Mouse (Mus musculus) neural tube, embryonic 14.5 days (tissue): Measurements from ENCODE around the gene Lcat. TPM values are rescaled to one million over a fixed set of nuclear protein-coding genes. Genes with fewer than 3 reads are reported as not detected.

Source experiments
- ATAC-seq: fragments of 200-750 bp; cut with Nextera tagmentation; 2 replicates; pipeline ENCODE4 v1.8.0; 2017; ENCODE audit warnings: low read depth, mild to moderate bottlenecking, moderate TSS enrichment, moderate library complexity
- H3K27ac ChIP-seq: fragments of 300-500 bp; sonication (generic); 2 replicates; pipeline ENCODE4 v1.5.1; 2014; ENCODE audit warnings: low read depth, mild to moderate bottlenecking, control low read depth, low read length, moderate library complexity, mixed read lengths
- H3K27me3 ChIP-seq: fragments of 300-500 bp; sonication (generic); 2 replicates; pipeline ENCODE4 v1.6.1; 2014; ENCODE audit warnings: low read length; ENCODE audit not compliant: control insufficient read depth, insufficient read depth
- H3K36me3 ChIP-seq: fragments of 300-500 bp; sonication (generic); 2 replicates; pipeline ENCODE4 v1.6.1; 2014; ENCODE audit warnings: low read length, mixed read lengths; ENCODE audit not compliant: control insufficient read depth, insufficient read depth
- H3K4me1 ChIP-seq: fragments of 300-500 bp; sonication (generic); 2 replicates; pipeline ENCODE4 v1.6.1; 2014; ENCODE audit warnings: low read length; ENCODE audit not compliant: control insufficient read depth, insufficient read depth
- H3K4me2 ChIP-seq: fragments of 300-500 bp; sonication (generic); 2 replicates; pipeline ENCODE4 v1.6.1; 2014; ENCODE audit warnings: mild to moderate bottlenecking, low read depth, low read length, control low read depth
- H3K4me3 ChIP-seq: fragments of 300-500 bp; sonication (generic); 2 replicates; pipeline ENCODE4 v1.5.1; 2014; ENCODE audit warnings: low read depth, low read length, control low read depth, mixed read lengths
- H3K9ac ChIP-seq: fragments of 300-500 bp; sonication (generic); replicated peaks from 2 replicates; pipeline ENCODE4 v1.6.1; 2014; ENCODE audit warnings: low read depth, mild to moderate bottlenecking, control low read depth, low read length, mixed read lengths
- H3K9me3 ChIP-seq: fragments of 300-500 bp; sonication (generic); 2 replicates; pipeline ENCODE4 v1.6.1; 2016; ENCODE audit warnings: low read length; ENCODE audit not compliant: control insufficient read depth
- WGBS: fragments of 180-500 bp; shearing (Covaris S2); extraction: QIAGEN DNeasy Blood & Tissue Kit; methylation state at CpG from one replicate; pipeline ENCODE4 v1.1.7; 2014; 5-methylcytosine and 5-hydroxymethylcytosine counted together
- polyA plus RNA-seq: library from polyadenylated mRNA; unstranded; fragments of >200 nt; fragmentation: Nextera tagmentation; extraction: Ambion mirVana; gene quantifications from 2 replicates; pipeline ENCODE4 v1.2.1, GENCODE M21; 2014

Lcat gene
- polyA plus RNA-seq, 1 experiment from 2014 or later: 2.7 TPM

- Histone ChIP-seq H3K36me3 (no peaks in the 10 kb centered on the region), H3K27ac (no peak overlapping the region), H3K4me2 (no peak overlapping the region), H3K4me1 (no peaks in the 10 kb centered on the region), H3K4me3 (no peak overlapping the region), H3K9ac (no peak overlapping the region), H3K27me3 (no peaks in the 10 kb centered on the region), H3K9me3 (no peaks in the 10 kb centered on the region)
- WGBS: 86% methylated on average over 7 of the region's 7 CpGs
- ATAC-seq: no peak
Measured at GRCm38 (mm10) chr8:105959350-105959749, 16.2 kb upstream of the Lcat start.

DNA sequence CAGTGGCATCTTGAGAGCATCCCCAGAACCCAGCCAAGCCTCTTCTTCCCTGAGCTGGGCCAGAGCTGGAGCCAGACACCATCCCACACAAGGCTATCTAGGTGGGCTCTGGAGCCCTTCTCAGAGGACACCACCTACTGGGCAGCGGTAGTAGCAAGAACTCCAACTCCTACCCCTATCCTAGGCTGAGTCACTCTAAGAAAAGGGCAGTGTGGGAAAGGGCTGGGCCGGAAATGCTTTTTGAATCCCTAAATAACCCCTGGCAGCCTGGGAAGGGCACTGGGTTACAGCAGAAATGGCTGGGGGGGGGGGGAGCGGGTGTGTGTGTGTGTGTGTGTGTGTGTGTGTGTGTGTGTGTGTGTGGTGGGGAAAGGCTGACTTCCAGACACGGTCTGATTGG is 14.6 kb upstream of the Lcat start:
- Histone ChIP-seq H3K9me3 (no peaks in the 10 kb centered on the region), H3K4me3 (no peak overlapping the region), H3K27me3 (no peaks in the 10 kb centered on the region), H3K9ac (no peak overlapping the region), H3K4me1 (no peaks in the 10 kb centered on the region), H3K4me2 (no peak overlapping the region), H3K36me3 (no peaks in the 10 kb centered on the region), H3K27ac (no peak overlapping the region)
- no peak for ATAC-seq
- 64% methylated on average over 3 of the region's 4 CpGs for WGBS

- H3K36me3 ChIP-seq: no peaks in the 10 kb centered on the region
- H3K4me2 ChIP-seq: no peak overlapping the region
- H3K4me1 ChIP-seq: no peaks in the 10 kb centered on the region
- no peak overlapping the region for H3K9ac ChIP-seq
- H3K27me3 ChIP-seq: no peaks in the 10 kb centered on the region
- H3K4me3 ChIP-seq: no peak overlapping the region
- H3K9me3 ChIP-seq: no peaks in the 10 kb centered on the region
- no peak overlapping the region for H3K27ac ChIP-seq
- WGBS: 91% methylated on average over 4 of the region's 4 CpGs
- no peak for ATAC-seq
Measured at GRCm38 (mm10) chr8:105956556-105956955, 13.4 kb upstream of the Lcat start.

DNA sequence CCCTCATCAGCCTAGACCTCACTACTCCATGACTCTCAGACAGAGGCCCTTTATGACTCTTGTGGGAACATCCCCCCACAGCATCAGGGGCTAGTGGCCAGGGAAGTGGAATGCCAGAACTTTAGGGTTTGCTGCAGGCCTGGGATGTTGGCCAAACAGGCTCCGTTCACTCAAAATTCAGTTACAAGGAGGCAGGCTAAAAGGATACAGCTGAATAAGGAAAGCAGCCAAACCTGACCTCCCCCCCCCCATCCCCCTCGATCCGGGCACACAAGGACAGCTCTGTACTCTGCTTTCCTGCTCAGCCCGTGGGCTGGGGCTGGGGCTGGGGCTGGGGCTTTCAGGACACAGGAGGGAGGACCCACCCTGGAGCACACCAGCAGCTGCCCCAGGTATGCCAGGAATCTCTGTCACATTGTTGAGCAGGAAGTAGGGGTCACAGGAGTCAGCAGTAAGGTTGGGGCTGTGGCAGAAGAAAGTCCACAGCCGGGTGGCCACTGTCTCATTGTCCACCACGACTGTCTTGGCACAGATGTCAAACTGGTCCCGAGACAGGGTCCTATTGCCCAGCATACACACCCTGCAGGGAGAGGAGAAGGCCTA is 8.0 kb upstream of the Lcat start:
- Histone ChIP-seq H3K36me3 (no peaks in the 10 kb centered on the region), H3K4me3 (no peak overlapping the region), H3K9ac (no peak overlapping the region), H3K4me2 (no peak overlapping the region), H3K9me3 (no peaks in the 10 kb centered on the region), H3K27ac (peak overlapping the region; percentile 34; the same call in 1 of the 2 replicates), H3K27me3 (no peaks in the 10 kb centered on the region), H3K4me1 (no peaks in the 10 kb centered on the region)
- peak; percentile 85 for ATAC-seq
- WGBS: 63% methylated on average over 7 of the region's 7 CpGs

DNA sequence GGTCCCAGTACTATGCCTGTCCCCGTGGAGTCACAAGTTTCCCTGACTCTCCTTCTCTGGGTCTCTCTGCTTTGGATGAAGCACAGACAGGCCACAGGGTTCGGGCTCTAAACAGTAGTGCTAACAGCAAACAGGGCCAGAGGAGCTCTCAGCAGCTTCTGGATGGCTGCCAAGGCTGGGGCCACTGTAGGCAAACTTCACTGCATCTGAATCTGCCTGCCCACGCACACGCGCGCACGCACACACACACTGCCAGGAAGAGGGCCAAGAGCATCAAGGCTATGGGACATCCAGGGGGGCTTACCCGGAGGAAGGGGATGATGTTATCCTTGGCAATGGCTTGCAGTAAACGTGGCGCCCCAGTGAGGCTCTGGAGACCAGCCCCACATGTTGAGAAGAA is 6.2 kb upstream of the Lcat start:
- Histone ChIP-seq H3K4me2 (no peak overlapping the region), H3K27ac (0 out of 2 replicates have a peak overlapping the region, but pooled peaks have one; percentile 30), H3K4me1 (no peaks in the 10 kb centered on the region), H3K9me3 (no peaks in the 10 kb centered on the region), H3K36me3 (no peaks in the 10 kb centered on the region), H3K27me3 (no peaks in the 10 kb centered on the region), H3K4me3 (no peak overlapping the region), H3K9ac (no peak overlapping the region)
- 60% methylated on average over 10 of the region's 10 CpGs for WGBS
- ATAC-seq: peak; percentile 57; the same call in 1 of the 2 replicates

- no peak overlapping the region for H3K9ac ChIP-seq
- WGBS: 95% methylated on average over 5 of the region's 5 CpGs
Measured at GRCm38 (mm10) chr8:105942542-105942941, 640 bp downstream of the Lcat start.

GRCm38 (mm10) chr8:105942026-105942425 is 1.2 kb downstream of the Lcat start:
- 93% methylated on average over 11 of the region's 11 CpGs for WGBS
- no peak overlapping the region for H3K4me2 ChIP-seq
- ATAC-seq: no peak
- no peak overlapping the region for H3K9ac ChIP-seq
- H3K9me3 ChIP-seq: no peaks in the 10 kb centered on the region
- peaks cover 5% of the 10 kb centered on the region; the same call in 1 of the 2 replicates for H3K4me1 ChIP-seq
- no peaks in the 10 kb centered on the region for H3K36me3 ChIP-seq
- no peaks in the 10 kb centered on the region for H3K27me3 ChIP-seq
- no peak overlapping the region for H3K4me3 ChIP-seq
- no peak overlapping the region for H3K27ac ChIP-seq

More at GRCm38 (mm10) chr8:105942542-105942941, 640 bp downstream of the Lcat start:
- H3K9me3 ChIP-seq: no peaks in the 10 kb centered on the region
- H3K27ac ChIP-seq: no peak overlapping the region
- H3K36me3 ChIP-seq: no peaks in the 10 kb centered on the region
- H3K27me3 ChIP-seq: no peaks in the 10 kb centered on the region
- peaks cover 5% of the 10 kb centered on the region; the same call in 1 of the 2 replicates for H3K4me1 ChIP-seq
- no peak overlapping the region for H3K4me2 ChIP-seq
- no peak for ATAC-seq
- no peak overlapping the region for H3K4me3 ChIP-seq

- Histone ChIP-seq H3K4me3 (peak within 1 kb of the TSS; percentile 52), H3K4me2 (peak within 1 kb of the TSS; percentile 69), H3K36me3 (no peaks in the 10 kb centered on the region), H3K9ac (peak within 1 kb of the TSS; percentile 85), H3K27me3 (no peaks in the 10 kb centered on the region), H3K9me3 (no peaks in the 10 kb centered on the region), H3K4me1 (peaks cover 10% of the 10 kb centered on the region; the same call in 1 of the 2 replicates), H3K27ac (peak within 1 kb of the TSS; percentile 87)
- 35% methylated on average over 4 of the region's 4 CpGs for WGBS
- no peak for ATAC-seq
Measured at GRCm38 (mm10) chr8:105938306-105938669, 4.9 kb downstream of the Lcat start, which contains the start of gene Psmb10. Gene Psmb10, minus strand, starts transcription at chr8:105938444.

- ATAC-seq: peak; percentile 38
- H3K4me1 ChIP-seq: peaks cover 10% of the 10 kb centered on the region; the same call in 1 of the 2 replicates
- peak overlapping the region; percentile 85 for H3K9ac ChIP-seq
- peak overlapping the region; percentile 52 for H3K4me3 ChIP-seq
- 3% methylated on average over 33 of the region's 33 CpGs for WGBS
- no peaks in the 10 kb centered on the region for H3K27me3 ChIP-seq
- no peaks in the 10 kb centered on the region for H3K9me3 ChIP-seq
- 0 out of 2 replicates have a peak, but pooled peaks cover 2% of the 10 kb centered on the region for H3K36me3 ChIP-seq
- H3K27ac ChIP-seq: peak overlapping the region; percentile 87
- H3K4me2 ChIP-seq: peak overlapping the region; percentile 69
Measured at GRCm38 (mm10) chr8:105937496-105938305, 5.5 kb downstream of the Lcat start.
